Mouse (Mus musculus) thymus, postnatal 25 days (tissue): ENCODE results near the gene Grifin.
A peak's percentile ranks its signal among the peaks of the same experiment; 100 is the strongest.

Experiments used
- DNase-seq: peaks from one replicate; pipeline ENCODE4 v3.0.0; 2022

Gene Grifin

DNA sequence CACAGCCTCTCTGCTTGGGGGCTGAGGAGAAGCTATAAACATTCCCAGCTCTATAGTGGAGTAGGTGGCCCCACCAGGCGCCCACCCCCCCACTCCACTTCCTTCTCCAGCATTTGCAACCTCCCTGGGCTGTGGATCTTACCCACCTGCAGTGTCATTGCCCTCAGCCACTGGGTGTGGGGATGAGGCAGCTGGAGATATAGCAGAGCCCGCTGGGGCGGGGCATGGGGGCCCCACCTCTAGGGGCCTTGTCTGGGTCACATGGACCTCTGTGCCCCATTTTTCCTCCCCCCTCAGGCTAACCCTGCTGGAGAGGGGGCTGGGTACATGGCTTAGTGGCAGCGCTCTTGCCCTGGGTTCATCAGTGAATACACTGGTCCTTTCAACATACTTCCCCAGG lies at the start of gene Grifin:
Gene Grifin, minus strand, starts transcription at position 176 of the 400 bp plus-strand sequence.
- peak; percentile 27 for DNase-seq

GRCm38 (mm10) chr5:140614141-140614540 lies 49.3 kb upstream of the Grifin start:
- no peak for DNase-seq

DNA sequence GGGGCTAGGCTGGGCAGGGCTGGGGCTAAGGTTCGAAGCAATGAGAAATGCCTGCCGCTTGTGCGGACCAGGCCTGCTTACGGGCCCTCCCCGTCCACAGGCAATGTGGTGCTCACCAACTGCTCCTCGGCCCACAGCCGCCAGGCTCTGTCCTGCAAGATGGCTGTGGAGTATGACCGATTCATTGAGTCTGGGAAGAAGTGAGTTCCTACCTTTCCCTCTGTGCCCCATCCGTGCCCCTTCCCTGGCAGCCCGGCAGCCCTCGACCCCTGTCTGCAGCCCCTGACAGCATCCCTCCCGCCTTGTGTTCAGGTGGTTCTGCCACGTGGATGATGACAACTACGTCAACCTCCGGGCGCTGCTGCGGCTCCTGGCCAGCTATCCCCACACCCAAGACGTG lies 47.3 kb upstream of the Grifin start:
- no peak for DNase-seq

- DNase-seq = no peak
Measured at GRCm38 (mm10) chr5:140611611-140612185, 46.8 kb upstream of the Grifin start.

- DNase-seq = no peak
Measured at GRCm38 (mm10) chr5:140611021-140611583, 46.2 kb upstream of the Grifin start.

- DNase-seq = peak; percentile 60
Measured at GRCm38 (mm10) chr5:140610273-140611011, 45.6 kb upstream of the Grifin start.

DNA sequence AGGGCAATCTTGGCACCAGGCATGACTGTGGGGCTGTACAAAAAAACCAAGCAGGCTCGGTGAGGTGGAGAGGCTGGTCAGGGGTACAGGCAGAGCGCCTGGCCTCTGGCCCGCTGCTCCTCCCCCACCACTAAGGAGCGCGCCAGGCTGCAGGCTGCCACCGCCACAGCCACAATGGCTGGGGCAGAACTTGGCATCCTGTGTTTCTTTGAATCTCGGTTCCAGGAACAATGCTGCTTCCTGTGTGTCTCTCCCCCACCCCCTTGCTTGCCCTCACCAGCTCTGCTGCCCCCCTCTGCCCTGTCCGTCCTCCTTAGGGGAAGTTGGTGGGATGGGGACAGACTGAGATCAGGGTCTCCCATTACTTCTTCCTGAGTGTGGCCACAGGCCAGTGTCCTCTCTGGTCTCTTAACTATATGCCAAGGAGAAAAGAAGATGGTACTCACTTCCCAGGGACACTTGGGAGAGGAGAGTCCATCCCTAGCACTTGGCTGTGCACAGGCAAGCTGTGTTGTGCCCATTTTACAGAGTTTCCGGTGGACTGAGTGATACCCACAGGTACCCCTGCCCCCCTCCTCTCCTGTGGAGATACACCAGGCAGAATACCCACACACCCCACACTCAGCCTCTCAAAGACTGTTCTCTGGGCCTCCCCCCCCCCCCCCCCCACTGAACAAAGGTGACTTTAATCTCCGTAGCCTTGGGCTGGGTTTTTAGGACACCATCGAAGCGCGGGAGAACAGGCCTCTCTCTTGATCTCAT lies 44.8 kb upstream of the Grifin start:
- DNase-seq = peak; percentile 55

- DNase-seq = no peak
Measured at GRCm38 (mm10) chr5:140608634-140609015, 43.8 kb upstream of the Grifin start.

GRCm38 (mm10) chr5:140607836-140608633 lies 43.2 kb upstream of the Grifin start:
- no peak for DNase-seq

DNA sequence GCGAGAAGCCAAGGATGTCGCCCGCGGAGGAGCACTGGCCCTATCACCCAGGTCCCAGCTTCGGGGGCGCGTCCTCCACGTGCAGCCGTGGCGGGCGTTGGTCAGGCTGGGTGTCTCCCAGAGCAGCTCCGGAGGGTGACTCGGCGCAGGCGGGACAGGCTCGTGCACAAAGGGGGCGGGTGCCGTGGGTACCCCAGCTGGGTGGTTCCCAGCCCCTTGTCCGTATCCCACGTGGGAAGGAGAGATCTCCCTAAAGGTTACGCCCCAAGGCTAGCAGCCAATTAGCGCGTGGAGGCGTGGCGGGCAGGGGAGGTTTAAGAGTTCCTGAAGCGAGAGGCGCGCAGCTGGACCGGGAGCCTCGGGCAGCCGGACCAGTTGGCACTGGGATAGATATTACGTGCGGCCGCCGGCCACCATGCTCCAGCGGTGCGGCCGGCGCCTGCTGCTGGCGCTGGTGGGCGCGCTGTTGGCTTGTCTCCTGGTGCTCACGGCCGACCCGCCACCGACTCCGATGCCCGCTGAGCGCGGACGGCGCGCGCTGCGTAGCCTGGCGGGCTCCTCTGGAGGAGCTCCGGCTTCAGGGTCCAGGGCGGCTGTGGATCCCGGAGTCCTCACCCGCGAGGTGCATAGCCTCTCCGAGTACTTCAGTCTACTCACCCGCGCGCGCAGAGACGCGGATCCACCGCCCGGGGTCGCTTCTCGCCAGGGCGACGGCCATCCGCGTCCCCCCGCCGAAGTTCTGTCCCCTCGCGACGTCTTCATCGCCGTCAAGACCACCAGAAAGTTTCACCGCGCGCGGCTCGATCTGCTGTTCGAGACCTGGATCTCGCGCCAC lies 42.3 kb upstream of the Grifin start, which contains the start of gene Lfng:
Gene Lfng, plus strand, starts transcription at position 320 of the 835 bp plus-strand sequence.
- peak; percentile 73 for DNase-seq

GRCm38 (mm10) chr5:140606386-140606785 lies 41.5 kb upstream of the Grifin start:
- no peak for DNase-seq

GRCm38 (mm10) chr5:140605228-140605627 lies 40.4 kb upstream of the Grifin start:
- no peak for DNase-seq

DNA sequence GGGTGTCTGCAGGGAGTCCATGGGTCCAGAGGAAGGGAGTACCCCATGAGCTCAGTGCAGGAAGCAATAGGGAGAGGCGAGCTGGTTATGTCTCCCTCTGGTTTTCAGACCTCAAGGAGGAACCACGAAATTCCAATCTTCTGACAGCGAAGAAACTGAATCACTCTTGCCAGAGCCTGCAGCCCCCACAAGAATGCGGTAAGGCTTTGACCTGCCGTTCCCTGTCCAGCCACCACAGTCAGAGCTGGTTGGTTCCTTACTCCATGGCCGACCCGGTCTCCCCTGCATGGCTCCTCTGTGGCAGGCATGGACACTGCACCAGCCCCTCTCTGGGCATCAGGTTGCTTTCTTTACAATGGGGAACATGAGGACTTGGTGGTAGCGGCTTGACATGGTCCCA lies 39.5 kb upstream of the Grifin start:
- no peak for DNase-seq

DNA sequence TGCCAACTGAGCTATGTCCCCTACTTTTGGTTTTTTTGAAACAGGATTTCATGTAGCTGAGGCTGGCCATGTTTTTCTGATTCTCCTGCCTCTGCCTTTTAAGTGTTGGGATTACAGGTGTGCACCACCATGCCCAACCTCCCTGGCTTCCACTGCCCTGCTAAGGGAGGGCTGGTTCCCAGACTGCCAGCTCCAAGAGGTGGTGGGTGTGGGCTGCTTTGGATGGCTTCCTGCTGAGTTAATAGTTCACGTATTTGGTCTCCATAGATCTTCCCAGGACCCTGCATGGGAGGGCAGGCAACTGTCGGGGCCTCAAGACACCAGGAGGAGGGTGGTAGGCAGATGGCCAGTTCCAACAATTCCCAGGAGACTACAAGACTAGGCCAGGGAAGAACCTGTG lies 37.7 kb upstream of the Grifin start:
- DNase-seq = no peak

GRCm38 (mm10) chr5:140601712-140602111 lies 36.8 kb upstream of the Grifin start:
- no peak for DNase-seq

GRCm38 (mm10) chr5:140599939-140600338 lies 35.1 kb upstream of the Grifin start:
- DNase-seq = no peak

- no peak for DNase-seq
Measured at GRCm38 (mm10) chr5:140597787-140598186, 32.9 kb upstream of the Grifin start.

DNA sequence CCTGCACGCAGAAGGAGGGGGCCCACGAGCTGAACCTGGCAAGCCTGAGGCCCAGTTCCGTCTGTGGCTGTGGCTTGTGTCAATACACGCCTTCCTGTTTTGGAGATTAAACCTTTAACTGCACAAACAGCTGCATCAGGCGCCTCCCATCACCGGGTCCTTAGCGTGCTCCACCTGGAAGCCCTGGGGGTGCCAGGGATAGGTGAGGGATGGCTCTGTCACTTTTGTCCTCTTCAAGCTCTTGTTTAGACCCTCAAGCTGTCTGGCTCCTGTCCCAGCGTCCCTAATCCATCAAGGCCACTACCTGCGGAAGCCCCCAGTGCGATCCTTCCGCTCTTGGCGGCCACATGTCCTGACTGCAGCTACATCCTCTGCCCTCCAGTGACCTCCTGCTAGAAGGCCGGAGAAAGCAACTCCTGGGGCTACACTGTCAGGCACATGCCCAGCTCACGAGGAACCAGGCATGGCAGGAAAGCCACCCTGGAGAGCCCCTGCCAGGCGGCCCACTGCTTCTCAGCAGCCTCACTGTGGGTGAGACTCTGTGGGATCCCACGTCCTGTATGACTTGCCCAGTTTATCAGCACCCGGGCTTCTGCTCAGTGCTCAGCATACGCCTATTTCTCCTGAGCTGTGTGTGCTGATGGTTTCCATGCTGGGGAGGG lies 32.2 kb upstream of the Grifin start:
- DNase-seq = peak; percentile 78

- DNase-seq = peak; percentile 33
Measured at GRCm38 (mm10) chr5:140596426-140596825, 31.6 kb upstream of the Grifin start.

- DNase-seq = no peak
Measured at GRCm38 (mm10) chr5:140594846-140595245, 30.0 kb upstream of the Grifin start.
